Mouse (Mus musculus) cerebellum, postnatal 10 days (tissue): Measurements from ENCODE around the gene Fndc10.
"Not testable (repeated sequence)": the region's sequence is repeated elsewhere in the genome, so short reads cannot be mapped to it uniquely, and the experiment has no call there.

ENCODE experiments used
- DNase-seq, 2 experiments: peaks; one replicate each; pipeline ENCODE4 v3.0.0; 2021; ENCODE audit warnings: mixed read lengths in 2 of 2

The Fndc10 gene

DNA sequence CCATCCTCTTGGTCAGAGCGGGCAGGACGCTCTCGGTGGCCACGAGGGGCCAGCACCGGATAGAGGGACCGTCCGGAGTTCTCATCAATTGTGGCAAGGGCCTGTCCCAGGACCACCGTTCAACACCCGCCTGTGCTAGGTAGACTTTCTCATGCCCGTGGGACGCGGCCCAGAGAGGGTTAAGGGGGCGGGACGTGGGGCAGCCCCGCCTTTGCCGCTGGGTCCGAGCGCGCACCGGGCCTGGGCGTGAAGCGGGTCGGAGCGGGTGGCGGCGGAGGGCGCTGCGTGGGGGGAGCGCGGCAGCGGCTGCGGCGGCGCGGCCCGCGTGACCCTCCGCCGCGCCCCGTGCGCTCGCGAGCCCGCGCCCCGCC is at the start of gene Fndc10:
Gene Fndc10 (plus strand): TSS at position 232 of the 371 bp plus-strand sequence.
- peak; percentile 91 to 93 for DNase-seq

DNA sequence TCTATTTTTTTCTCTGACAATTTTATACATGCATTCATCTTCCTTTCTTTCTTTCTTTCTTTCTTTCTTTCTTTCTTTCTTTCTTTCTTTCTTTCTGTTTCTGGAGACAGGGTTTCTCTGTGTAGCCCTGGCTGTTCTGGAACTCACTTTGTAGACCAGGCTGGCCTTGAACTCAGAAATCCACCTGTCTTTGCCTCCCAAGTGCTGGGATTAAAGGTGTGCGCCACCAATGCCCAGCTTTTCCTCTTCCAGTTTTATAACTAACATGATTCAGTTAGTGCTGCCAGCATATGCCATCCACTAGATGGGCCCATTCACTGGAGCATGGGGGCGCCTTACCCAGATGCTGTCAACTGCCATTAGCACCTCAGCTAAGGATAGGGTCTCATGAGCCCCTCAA is 48.8 kb upstream of the Fndc10 start, which contains the start of gene Gm10563:
Gene Gm10563 (minus strand): TSS at position 101 of the 400 bp plus-strand sequence.
- DNase-seq = not testable (repeated sequence)

DNA sequence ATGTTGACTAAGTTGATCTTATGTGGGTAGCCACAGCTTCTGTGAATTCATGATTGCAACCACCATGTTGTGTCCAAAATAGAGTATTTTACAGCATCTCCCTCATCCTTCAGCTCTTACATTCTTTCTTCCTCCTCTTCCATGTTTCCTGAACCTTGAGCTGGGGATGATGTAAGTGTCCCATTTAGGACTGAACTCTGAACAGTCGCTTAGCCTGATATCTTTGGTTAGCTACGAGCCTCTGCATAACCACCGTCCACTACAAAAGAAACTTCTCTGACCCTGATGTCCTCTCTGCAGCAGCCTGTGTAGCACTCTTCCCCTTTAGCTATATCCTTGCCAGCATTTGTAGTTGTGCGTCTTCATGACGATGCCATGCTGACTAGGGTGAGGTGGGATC is 48.4 kb upstream of the Fndc10 start:
- no peak for DNase-seq

DNA sequence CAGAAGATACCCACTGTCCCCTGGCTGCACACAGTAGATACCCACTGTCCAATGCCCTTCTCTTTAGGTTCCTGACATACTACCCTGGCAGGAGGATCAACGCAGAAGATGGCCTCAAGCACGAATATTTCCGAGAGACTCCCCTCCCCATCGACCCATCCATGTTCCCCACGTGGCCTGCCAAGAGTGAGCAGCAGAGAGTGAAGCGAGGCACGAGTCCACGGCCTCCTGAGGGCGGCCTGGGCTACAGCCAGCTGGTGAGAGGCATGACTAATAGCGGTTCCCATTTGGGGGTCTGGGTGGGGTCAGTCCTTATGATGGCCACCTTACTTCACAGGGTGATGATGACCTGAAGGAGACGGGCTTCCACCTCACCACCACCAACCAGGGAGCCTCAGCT is 44.8 kb upstream of the Fndc10 start:
- peak in 1 of 2 experiments; percentile 27 for DNase-seq

DNA sequence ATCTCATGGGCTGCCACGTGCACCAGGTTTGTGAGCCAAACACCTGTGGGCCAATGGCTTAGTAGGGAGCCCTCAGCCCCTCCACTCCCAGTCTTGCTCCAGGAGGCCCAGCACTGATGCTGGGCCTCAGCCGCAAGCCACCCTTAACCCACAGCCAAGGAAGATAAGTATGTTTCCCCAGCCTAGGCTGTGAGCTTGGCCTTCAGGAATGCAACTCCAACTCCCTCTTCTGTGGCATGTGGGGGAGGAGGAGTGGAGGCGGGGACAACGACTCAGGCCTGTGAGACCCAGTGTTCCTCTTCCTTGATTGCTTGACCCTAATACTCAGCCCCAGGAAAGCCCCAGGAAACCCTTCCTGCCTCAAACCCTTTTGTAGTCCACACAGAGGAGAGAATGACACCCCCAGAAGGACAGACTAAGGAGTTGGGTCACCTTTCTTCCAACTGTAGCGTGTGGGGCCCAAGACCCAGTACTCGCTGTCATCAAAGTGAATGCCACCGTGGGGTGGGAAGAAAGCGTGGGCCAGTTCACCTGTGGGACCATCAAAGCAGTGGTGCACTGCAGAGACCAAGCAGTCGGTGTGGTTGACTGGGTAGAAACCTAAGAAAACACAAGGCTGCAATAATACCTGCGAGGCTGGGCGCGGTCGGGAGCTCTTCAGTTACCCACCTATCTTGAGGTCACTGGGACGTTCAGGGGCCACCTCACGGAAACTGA is 42.4 kb upstream of the Fndc10 start:
- no peak for DNase-seq

DNA sequence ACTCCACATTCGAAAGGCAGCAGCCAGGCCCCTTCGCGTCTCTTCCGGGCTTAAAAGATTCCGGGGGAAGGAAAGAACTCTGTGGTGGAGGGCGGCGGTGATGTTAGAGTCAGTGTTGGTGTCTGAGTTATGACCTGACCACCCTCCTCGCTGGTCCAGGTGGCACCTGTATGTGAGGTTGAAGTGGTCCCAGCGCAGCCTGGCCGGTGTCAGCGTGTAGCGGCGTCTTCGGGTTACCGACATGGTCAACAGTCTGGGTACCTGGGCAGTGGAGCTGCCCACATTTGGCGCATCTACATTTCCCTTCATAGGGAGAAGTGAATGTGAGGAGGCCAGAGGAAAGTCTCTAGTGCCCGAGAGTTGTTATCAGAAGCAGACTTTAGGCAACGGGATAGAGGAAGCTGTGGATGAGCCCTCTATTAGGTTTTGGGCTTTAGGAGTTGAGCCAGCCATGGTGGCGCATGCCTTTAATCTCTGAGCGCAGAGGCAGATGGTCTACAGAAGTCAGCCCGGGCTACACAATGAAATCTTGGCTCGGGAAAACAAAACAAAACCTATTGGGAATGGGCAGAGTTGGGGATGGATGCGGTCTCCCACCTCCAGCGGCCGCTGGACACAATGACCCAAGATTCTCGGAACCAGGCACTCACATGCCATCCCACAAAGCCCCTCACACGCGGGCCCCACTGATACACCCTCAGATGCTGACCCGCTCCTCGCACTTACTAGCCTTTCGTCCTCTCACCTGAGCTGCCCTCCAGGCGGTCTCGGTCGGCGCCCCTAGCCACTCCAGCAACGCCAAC is 41.7 kb upstream of the Fndc10 start:
- DNase-seq = peak; percentile 42 to 60

DNA sequence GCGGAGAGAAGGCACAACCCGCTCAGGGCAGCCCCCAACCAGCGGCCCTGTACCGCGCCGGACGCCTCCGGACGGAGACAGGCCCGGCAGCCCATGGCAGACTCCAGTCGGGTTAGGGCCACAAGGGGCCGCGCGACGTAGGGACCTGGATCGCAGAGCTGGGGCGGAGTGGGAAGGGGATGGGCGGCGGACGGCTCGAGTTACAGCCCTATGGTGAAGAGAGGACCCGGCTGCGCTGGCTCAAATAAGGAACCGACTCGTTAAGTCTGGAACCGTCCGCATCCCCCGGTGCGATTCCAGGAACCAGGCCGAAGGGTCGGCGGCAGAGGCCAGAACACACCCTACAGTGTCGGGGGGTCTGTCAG is 41.1 kb upstream of the Fndc10 start, which contains the start of gene Mmp23:
Gene Mmp23 (minus strand): TSS at position 299 of the 365 bp plus-strand sequence.
- peak; percentile 69 to 74 for DNase-seq

DNA sequence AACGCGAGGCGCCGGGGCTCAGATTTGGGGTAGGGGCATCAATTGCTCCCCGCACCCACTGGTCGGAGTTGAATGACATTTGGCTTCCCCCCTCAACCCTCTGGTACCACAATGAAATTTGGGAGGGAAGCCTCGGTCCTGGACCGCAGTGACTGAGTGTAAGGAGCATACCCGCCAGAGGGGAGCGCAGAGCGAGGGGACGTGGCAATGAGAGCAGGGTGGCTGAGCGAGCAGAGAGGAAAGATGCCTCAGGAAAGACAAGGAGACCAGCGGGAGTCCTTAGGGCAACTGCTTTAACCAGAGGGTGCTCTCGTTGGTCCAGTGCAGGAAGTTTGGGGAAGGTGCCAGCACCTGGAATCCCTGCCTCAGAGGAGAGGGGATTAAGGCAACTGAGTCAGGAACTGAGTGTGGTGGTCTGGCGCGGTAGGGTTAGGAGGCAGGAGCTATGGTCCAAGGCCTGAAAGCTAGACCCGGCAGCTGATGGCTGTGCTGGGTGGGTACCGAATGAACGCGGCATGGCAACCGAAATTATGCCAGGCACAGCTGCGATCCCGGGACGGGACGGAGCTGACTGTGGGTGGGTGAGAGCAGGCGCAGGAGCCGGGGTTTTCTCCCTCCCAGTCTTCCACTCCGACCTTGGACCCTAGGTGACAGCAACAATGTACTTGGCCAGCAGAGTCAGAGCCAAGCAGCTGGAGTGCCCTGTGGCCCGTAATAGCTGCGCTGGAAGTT is 40.5 kb upstream of the Fndc10 start:
- DNase-seq = peak; percentile 65 to 75

DNA sequence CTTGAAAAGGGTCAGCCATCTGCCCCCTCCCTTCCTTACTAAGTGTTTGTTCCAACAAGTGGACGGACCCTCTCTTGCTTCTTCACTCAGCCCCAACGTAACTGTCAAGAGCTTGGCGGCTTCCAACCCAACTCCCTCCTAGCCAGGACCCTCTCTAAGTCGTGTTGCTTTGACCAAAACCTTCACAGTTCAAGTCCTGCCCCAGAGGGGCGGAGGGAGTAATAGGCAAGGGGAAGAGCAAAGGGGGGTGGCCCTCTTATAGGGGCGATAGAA is 40.0 kb upstream of the Fndc10 start:
- no peak for DNase-seq

DNA sequence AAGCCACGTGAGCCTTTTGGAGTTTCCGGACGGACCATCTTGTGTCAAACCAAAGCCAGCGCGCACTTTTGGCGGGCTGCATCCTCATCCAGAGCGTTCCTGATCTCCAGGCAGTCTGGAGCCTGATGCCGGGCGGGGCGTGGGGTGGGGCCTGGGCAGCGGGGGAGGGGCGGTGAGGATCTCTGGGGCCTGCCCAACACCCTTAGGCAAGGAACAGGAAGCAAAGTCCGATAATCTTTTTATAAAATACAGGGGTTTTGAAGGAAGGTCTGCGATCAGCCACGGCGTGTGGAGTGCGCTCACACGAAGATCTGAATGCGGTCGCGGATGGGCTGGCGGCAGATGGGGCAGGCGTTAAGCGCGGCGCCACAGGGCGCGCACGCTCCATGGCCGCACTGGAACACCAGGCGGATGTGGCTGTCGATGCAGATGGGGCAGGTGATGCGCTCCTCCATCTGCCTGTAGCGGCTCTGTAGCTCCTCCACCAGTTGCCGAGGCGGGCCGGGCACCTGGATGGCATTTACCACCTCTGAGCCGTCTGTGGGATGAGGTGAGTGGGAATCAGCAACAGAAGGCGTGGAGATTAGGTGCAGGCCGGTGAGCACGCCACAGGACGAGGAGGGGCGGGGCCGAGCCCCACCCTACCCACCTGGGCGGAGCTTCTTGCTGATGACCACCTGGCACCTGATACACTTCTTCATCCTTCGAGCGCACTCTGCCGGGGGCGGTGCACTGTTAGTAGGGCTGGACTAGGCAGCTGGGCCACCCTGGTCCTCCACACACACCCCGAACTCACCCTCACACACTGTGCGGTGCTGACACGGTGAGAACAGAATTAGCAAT is 39.5 kb upstream of the Fndc10 start:
- peak; percentile 70 to 72 for DNase-seq

DNA sequence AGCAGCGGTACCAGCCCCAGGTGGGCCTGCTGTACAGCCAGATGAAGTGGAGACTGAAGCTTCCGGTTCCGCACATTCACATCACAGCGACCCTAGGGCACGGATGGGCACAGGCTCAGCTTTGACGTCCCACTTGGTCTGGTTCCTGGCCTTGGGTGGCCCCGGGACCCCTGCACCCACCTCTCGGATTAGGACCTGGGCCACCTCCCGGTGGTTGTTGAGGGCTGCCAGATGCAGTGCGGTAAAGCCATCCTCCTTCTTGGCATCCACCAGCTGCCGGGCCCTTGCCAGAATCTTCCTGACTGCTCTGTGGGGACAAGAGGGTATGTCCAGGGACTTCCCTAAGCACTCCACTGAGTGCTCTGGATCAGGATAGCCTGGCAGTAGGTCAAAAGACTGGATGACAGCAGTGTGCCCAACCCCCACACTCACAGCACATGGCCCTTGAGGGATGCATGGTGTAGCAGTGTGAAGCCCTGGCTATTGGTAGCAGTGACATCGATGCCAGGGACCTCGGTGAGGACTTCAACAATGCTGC is 37.9 kb upstream of the Fndc10 start:
- DNase-seq = peak; percentile 44 to 58

DNA sequence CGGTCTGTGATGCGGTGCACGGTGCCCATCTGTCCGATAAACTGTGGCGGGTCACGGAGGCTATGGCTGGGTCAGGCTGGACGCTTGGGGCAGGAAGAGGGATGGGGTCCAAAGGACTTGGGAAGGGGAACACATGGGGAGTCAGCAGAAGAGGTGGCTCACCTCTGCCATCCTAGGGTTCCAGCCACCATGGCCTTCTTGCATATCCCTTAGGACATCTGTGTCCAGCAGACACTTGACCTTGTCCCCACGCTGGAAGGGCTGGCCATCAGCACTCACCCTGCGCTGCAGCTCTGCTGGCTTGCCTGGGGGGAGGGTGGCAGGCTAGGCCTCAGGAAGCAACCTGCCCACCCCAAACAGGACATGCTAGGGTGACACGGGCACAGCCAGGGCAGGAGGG is 35.2 kb upstream of the Fndc10 start:
- DNase-seq = no peak

DNA sequence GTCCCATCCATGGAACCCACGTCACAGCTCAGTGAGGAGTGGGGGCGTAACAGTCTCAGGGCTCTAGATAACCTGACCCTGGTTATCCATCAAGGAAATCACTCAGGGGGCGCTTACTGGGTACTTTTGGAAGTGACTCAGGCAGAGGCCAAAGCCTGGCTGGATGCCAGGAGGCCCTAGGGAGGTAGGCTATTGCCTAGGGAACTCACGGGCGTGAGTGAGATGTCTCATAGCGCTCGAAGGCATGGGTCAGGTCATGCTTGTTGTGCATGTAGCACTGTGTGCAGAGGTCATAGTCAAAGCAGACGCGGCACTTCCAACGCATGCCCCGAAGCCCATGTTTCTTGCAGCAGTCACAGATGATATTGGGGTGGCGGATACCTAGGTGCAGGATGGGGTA is 33.5 kb upstream of the Fndc10 start:
- peak in 1 of 2 experiments; percentile 26 for DNase-seq

DNA sequence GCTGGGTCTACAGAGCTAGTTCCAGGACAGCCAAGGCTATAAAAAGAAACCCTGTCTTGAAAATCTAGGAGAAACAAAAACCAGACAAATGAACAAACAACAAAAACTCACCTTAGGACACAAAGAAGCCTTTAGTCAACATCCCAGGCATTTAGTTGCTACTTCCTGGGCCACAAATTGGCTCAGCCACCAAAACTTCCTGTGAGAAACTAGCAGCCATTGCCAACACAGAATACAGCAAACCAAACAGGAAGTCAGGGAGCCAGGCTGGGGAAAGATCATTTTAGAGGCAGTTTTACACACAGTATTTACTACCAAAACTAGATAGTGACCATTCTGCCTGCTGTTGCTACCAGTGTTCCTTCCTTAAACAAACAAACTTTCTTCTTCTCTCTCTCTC is 27.2 kb upstream of the Fndc10 start:
- DNase-seq = no peak

DNA sequence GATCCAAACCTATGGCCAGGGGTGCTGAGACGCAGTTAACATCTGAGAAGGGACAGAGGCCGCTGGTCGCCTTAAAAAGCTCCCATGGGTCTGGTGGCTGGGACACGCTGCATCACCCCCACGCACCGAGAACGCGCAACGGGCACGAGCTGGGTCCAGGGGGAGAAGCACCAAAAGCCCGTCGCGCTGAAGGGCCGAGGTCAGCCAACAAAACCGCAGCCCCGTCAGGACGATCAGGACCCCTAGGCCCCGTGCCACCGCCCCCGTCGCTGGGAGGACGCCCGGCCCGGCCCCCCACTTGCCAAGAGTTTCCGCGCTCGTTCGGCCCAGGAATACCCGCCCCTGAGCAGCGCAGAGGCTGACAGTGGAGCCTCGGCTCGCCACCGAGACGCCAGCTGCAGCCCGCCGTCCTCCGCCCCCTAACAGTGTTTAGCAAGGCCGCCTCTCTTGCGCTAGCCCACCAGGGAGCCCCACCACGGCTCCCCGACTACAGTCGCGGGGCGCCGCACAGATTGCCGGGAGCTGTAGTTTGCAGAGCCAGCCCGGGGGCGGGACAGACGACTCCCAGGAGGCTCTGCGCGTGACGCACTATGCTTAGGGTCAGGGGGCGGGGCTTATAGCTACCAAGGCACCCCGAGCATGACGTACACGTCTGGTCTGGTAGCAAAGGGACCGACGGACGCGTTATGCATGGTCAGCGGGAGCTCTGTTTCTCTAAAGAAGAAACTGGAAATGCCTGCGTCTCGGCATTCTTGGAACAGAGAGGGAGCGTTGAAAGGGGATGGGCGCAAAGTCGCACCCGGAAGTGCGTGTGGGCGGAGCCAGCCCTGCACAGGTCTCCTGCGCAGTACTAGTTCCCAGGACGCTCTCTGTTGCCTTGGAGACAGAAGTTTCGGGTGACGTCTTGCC is 25.2 kb upstream of the Fndc10 start, which contains the start of gene Mib2:
Gene Mib2 (minus strand): TSS at position 510 of the 909 bp plus-strand sequence.
- DNase-seq = peak; percentile 99

DNA sequence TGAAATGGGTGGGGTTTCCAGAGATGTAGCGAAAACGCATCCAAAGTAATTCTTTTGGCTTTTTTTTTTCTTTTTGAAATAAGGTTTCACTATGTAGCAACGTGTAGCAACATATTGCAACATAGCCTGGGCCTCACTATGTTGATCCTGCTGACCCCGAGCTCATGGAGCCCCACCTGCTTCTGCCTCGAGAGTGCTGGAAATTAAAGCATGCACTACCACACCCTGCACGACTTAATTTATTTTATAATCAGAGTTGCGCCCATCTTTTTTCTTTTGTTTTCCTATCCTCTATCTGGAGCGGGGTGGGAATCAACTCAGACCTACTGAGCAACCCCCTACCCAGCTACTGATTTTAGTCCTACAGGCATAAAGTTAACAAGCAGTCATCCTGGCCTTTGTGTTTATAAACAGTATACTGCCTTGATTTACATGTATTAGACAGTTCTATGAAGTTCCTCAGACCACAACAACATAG is 24.5 kb upstream of the Fndc10 start:
- no peak for DNase-seq

DNA sequence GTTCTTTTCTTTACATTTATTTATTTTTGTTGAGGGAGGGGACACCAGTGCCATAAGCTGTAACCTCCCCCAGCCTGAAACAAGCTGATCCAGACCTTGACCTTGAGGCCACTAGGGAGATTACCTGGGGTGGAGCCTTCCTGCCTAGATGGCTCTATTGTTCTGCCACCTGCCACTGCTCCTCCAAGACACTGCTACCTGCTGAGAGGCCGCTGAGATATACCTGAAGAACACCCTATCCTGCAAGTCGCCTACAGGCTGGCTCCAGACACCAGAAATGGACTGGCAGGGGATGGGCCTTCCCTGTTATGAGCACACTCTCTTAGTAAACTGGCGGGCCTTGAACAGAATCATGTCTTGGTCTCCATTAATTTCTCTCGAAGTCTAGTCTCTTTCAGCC is 23.9 kb upstream of the Fndc10 start:
- not testable (repeated sequence) for DNase-seq

DNA sequence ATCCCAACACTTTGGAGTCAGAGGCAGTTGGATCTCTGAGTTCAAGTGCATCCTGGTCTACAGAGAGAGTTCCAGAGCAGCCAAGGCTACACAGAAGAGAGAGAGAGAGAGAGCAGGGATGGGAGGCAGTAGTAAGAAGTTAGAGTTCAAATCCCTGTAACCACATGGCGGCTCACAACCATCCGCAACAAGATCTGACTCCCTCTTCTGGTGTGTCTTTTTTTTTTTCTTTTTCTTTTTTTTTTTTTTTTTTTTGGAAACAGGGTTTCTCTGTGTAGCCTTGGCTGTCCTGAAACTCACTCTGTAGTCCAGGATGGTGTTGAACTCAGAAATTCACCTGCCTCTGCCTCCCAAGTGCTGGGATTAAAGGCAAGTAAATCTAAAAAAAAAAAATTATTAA is 22.1 kb upstream of the Fndc10 start:
- no peak for DNase-seq

DNA sequence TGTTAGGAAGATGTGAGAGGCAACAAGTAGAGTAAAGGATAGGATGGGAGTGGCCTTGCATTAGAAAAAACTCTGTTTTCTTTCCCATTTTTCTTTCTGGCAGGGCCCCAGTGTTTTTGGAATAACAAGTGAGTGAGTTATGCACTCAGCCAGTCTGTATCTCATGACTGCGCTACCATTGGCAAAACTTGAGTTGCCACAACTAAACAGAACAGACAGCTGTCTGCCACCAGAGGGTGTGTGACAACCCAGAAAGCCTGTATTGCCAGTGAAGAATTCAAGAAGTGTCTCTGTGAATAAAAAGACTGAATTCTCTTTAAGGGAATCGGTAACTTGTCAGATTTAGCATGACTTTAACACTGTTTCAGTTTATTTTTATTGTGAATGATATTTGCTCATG is 18.2 kb upstream of the Fndc10 start:
- DNase-seq = peak; percentile 61 to 63

DNA sequence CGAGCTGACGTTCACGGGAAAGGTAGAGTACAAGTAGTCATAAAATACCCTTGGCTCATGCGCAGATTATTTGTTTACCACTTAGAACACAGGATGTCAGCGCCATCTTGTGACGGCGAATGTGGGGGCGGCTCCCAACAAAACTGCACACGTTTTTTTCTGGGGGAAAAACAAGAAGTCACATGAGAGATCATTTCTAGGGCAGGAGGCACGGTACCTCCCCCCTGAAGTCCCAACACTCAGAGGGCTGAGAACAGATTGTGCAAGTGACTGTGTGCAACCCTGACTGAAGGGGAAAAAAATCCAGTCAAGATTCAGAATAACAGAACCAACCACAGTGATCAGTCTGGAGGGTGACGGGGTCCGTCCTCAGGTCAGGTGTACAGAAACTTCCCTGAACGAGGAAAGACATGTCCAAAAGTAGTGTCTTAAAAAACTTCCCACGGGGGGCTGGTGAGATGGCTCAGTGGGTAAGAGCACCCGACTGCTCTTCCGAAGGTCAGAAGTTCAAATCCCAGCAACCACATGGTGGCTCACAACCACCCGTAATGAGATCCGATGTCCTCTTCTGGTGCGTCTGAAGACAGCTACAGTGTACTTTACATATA is 10.4 kb upstream of the Fndc10 start:
- not testable (repeated sequence) for DNase-seq

DNA sequence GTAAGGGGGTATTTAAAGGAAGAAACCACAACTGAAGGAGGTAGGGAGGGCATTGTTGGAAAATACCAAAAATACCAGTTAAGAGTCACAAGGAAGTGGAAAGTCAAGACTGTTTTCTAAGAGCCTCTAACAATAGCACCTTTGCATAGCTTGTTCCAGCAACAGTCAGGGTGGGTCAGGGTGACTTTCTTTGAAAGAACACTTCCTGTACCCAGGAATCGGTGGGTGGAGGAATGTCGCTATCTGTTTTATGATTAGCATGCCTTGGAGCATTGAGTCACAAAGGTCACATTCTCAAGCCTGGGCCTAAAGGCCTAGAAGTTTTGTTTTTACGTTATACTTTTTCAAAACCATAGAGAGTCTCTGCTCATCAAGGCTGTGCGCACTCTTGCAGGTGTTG is 6.4 kb upstream of the Fndc10 start:
- not testable (repeated sequence) for DNase-seq
